Mouse (Mus musculus) inflammation-experienced regulatory T-cells, adult 6 months (primary cell): ENCODE results near the gene 6430531B16Rik. TPM values are rescaled to one million over a fixed set of nuclear protein-coding genes. Genes with fewer than 3 reads are reported as not detected.

ENCODE experiments used
- ATAC-seq: one replicate; pipeline ENCODE4 v1.8.0; 2017
- polyA plus RNA-seq, 3 experiments: library from polyadenylated mRNA; unstranded; fragments of 100-300 nt; shearing (Covaris generic); gene quantifications; one replicate each; pipeline ENCODE4 v1.2.1; 2017

Gene 6430531B16Rik
- 1 to 10 TPM in 2 of 3 experiments, under 1 TPM in 1; 0.66 to 1.5 (median 1.0) TPM for polyA plus RNA-seq

GRCm38 (mm10) chr7:139978278-139978892, at the start of gene 6430531B16Rik:
6430531B16Rik (minus strand) TSS chr7:139978755.
- ATAC-seq: peak; percentile 93

- ATAC-seq: no peak
Measured at GRCm38 (mm10) chr7:140011336-140011735, 32.8 kb upstream of the 6430531B16Rik start.

- ATAC-seq: no peak
Measured at GRCm38 (mm10) chr7:140007781-140008180, 29.2 kb upstream of the 6430531B16Rik start.

- no peak for ATAC-seq
Measured at GRCm38 (mm10) chr7:140006861-140007611, 28.5 kb upstream of the 6430531B16Rik start.

GRCm38 (mm10) chr7:140004666-140005065, 26.1 kb upstream of the 6430531B16Rik start:
- no peak for ATAC-seq

- ATAC-seq: no peak
Measured at GRCm38 (mm10) chr7:140001086-140001740, 22.7 kb upstream of the 6430531B16Rik start.

GRCm38 (mm10) chr7:139998691-139999350, 20.3 kb upstream of the 6430531B16Rik start:
- ATAC-seq: no peak

- ATAC-seq: peak; percentile 84
Measured at GRCm38 (mm10) chr7:139994676-139995075, 16.1 kb upstream of the 6430531B16Rik start.

- no peak for ATAC-seq
Measured at GRCm38 (mm10) chr7:139994202-139994601, 15.6 kb upstream of the 6430531B16Rik start.

- ATAC-seq: no peak
Measured at GRCm38 (mm10) chr7:139993532-139993931, 15.0 kb upstream of the 6430531B16Rik start.

- peak; percentile 34 for ATAC-seq
Measured at GRCm38 (mm10) chr7:139992406-139992805, 13.9 kb upstream of the 6430531B16Rik start, which contains the start of gene Adam8. Adam8 (minus strand) TSS chr7:139992562.

GRCm38 (mm10) chr7:139990864-139991394, 12.4 kb upstream of the 6430531B16Rik start:
- no peak for ATAC-seq

GRCm38 (mm10) chr7:139988272-139988671, 9.7 kb upstream of the 6430531B16Rik start:
- no peak for ATAC-seq

- ATAC-seq: no peak
Measured at GRCm38 (mm10) chr7:139984505-139984904, 6.0 kb upstream of the 6430531B16Rik start.

GRCm38 (mm10) chr7:139982058-139982457, 3.5 kb upstream of the 6430531B16Rik start:
- no peak for ATAC-seq

- no peak for ATAC-seq
Measured at GRCm38 (mm10) chr7:139980778-139981177, 2.2 kb upstream of the 6430531B16Rik start.

- ATAC-seq: no peak
Measured at GRCm38 (mm10) chr7:139979011-139979719, 610 bp upstream of the 6430531B16Rik start.

- ATAC-seq: no peak
Measured at GRCm38 (mm10) chr7:139975471-139975870, 3.1 kb downstream of the 6430531B16Rik start.

GRCm38 (mm10) chr7:139974307-139974706, 4.2 kb downstream of the 6430531B16Rik start:
- peak; percentile 62 for ATAC-seq

GRCm38 (mm10) chr7:139972923-139973331, 5.6 kb downstream of the 6430531B16Rik start:
- ATAC-seq: no peak

- ATAC-seq: peak; percentile 8
Measured at GRCm38 (mm10) chr7:139971436-139971835, 7.1 kb downstream of the 6430531B16Rik start.

- ATAC-seq: no peak
Measured at GRCm38 (mm10) chr7:139970979-139971378, 7.6 kb downstream of the 6430531B16Rik start.
